Mouse (Mus musculus) heart, embryonic 15.5 days (tissue): ENCODE data around the gene Zmynd10. TPM values are rescaled to one million over a fixed set of nuclear protein-coding genes. Genes with fewer than 3 reads are reported as not detected.

Experiments
- ATAC-seq: fragments of 200-750 bp; cut with Nextera tagmentation; replicated peaks from 2 replicates; pipeline ENCODE4 v1.8.0; 2017; ENCODE audit warnings: low read depth, moderate TSS enrichment; ENCODE audit not compliant: insufficient number of reproducible peaks, insufficient read depth, low FRiP score
- H3K27ac ChIP-seq: fragments of 300-500 bp; sonication (generic); 2 replicates; pipeline ENCODE4 v1.5.1; 2015; ENCODE audit warnings: mild to moderate bottlenecking, inconsistent platforms
- H3K27me3 ChIP-seq: fragments of 300-500 bp; sonication (generic); 2 replicates; pipeline ENCODE4 v1.6.1; 2015; ENCODE audit warnings: inconsistent platforms
- H3K36me3 ChIP-seq: fragments of 300-500 bp; sonication (generic); 2 replicates; pipeline ENCODE4 v1.6.1; 2015; ENCODE audit warnings: mild to moderate bottlenecking, inconsistent platforms
- H3K4me1 ChIP-seq: fragments of 300-500 bp; sonication (generic); replicated peaks from 2 replicates; pipeline ENCODE4 v1.6.1; 2015; ENCODE audit warnings: inconsistent platforms
- H3K4me2 ChIP-seq: fragments of 300-500 bp; sonication (generic); 2 replicates; pipeline ENCODE4 v1.6.1; 2015; ENCODE audit warnings: inconsistent platforms, mild to moderate bottlenecking, moderate library complexity
- H3K4me3 ChIP-seq: fragments of 300-500 bp; sonication (generic); 2 replicates; pipeline ENCODE4 v1.5.1; 2015; ENCODE audit warnings: mild to moderate bottlenecking, inconsistent platforms
- H3K9ac ChIP-seq: fragments of 300-500 bp; sonication (generic); 2 replicates; pipeline ENCODE4 v1.6.1; 2015; ENCODE audit warnings: mild to moderate bottlenecking, inconsistent platforms
- H3K9me3 ChIP-seq: fragments of 300-500 bp; sonication (generic); replicated peaks from 2 replicates; pipeline ENCODE4 v1.6.1; 2016; ENCODE audit warnings: inconsistent platforms
- WGBS: fragments of 180-500 bp; shearing (Covaris S2); methylation state at CpG from one replicate; pipeline ENCODE4 v1.1.7; 2015; ENCODE audit warnings: mixed read lengths; 5-methylcytosine and 5-hydroxymethylcytosine counted together
- polyA plus RNA-seq: library from polyadenylated mRNA; unstranded; fragments of >200 nt; fragmentation: Nextera tagmentation; extraction: Ambion mirVana; gene quantifications from 2 replicates; pipeline ENCODE4 v1.2.1, GENCODE M21; 2015

The Zmynd10 gene
- polyA plus RNA-seq, result 0.40 and 1.7 TPM in 2 replicates

GRCm38 (mm10) chr9:107547026-107547425, at the start of gene Zmynd10:
Gene Zmynd10, plus strand, starts transcription at chr9:107547298.
- no peaks in the 10 kb centered on the region for H3K9me3 ChIP-seq
- H3K36me3 ChIP-seq, result peaks cover 8% of the 10 kb centered on the region; the same call in 1 of the 2 replicates
- 0 out of 2 replicates have a peak within 1 kb of the TSS, but pooled peaks have one; percentile 7 for H3K9ac ChIP-seq
- H3K4me1 ChIP-seq, result peaks cover 44% of the 10 kb centered on the region
- ATAC-seq, result peak; percentile 33; the same call in 1 of the 2 replicates
- H3K4me3 ChIP-seq, result peak within 1 kb of the TSS; percentile 26
- H3K4me2 ChIP-seq, result peak within 1 kb of the TSS; percentile 58
- H3K27ac ChIP-seq, result 0 out of 2 replicates have a peak within 1 kb of the TSS, but pooled peaks have one; percentile 11
- peaks cover 18% of the 10 kb centered on the region; the same call in 1 of the 2 replicates for H3K27me3 ChIP-seq
- WGBS, result 3% methylated on average over 20 of the region's 20 CpGs

- peaks cover 10% of the 10 kb centered on the region for H3K4me1 ChIP-seq
- WGBS, result 58% methylated on average over 3 of the region's 3 CpGs
- no peaks in the 10 kb centered on the region for H3K27me3 ChIP-seq
- no peaks in the 10 kb centered on the region for H3K9me3 ChIP-seq
- H3K4me3 ChIP-seq, result no peak overlapping the region
- no peak overlapping the region for H3K9ac ChIP-seq
- ATAC-seq, result no peak
- H3K36me3 ChIP-seq, result no peaks in the 10 kb centered on the region
- no peak overlapping the region for H3K4me2 ChIP-seq
- no peak overlapping the region for H3K27ac ChIP-seq
Observed at GRCm38 (mm10) chr9:107500708-107501286, 46.3 kb upstream of the Zmynd10 start.

- Histone ChIP-seq H3K4me1 (peaks cover 10% of the 10 kb centered on the region), H3K27ac (no peak overlapping the region), H3K9me3 (no peaks in the 10 kb centered on the region), H3K9ac (no peak overlapping the region), H3K4me2 (no peak overlapping the region), H3K36me3 (no peaks in the 10 kb centered on the region), H3K27me3 (no peaks in the 10 kb centered on the region), H3K4me3 (no peak overlapping the region)
- WGBS, result 90% methylated on average over 12 of the region's 12 CpGs
- no peak for ATAC-seq
Observed at GRCm38 (mm10) chr9:107502131-107502846, 44.8 kb upstream of the Zmynd10 start.

GRCm38 (mm10) chr9:107504662-107505537, 42.2 kb upstream of the Zmynd10 start:
- H3K27me3 ChIP-seq, result no peaks in the 10 kb centered on the region
- no peak for ATAC-seq
- H3K9me3 ChIP-seq, result no peaks in the 10 kb centered on the region
- peaks cover 16% of the 10 kb centered on the region for H3K4me1 ChIP-seq
- no peak overlapping the region for H3K9ac ChIP-seq
- no peak overlapping the region for H3K4me2 ChIP-seq
- no peaks in the 10 kb centered on the region for H3K36me3 ChIP-seq
- H3K27ac ChIP-seq, result no peak overlapping the region
- H3K4me3 ChIP-seq, result no peak overlapping the region
- 79% methylated on average over 19 of the region's 19 CpGs for WGBS

- H3K9me3 ChIP-seq, result no peaks in the 10 kb centered on the region
- peaks cover 12% of the 10 kb centered on the region for H3K4me1 ChIP-seq
- H3K9ac ChIP-seq, result no peak overlapping the region
- H3K27me3 ChIP-seq, result peaks cover 3% of the 10 kb centered on the region; the same call in 1 of the 2 replicates
- H3K4me3 ChIP-seq, result no peak overlapping the region
- ATAC-seq, result no peak
- 55% methylated on average over 10 of the region's 10 CpGs for WGBS
- no peaks in the 10 kb centered on the region for H3K36me3 ChIP-seq
- H3K4me2 ChIP-seq, result no peak overlapping the region
- no peak overlapping the region for H3K27ac ChIP-seq
Observed at GRCm38 (mm10) chr9:107508266-107508665, 38.8 kb upstream of the Zmynd10 start.

GRCm38 (mm10) chr9:107510384-107511100, 36.6 kb upstream of the Zmynd10 start:
- no peaks in the 10 kb centered on the region for H3K36me3 ChIP-seq
- H3K9me3 ChIP-seq, result no peaks in the 10 kb centered on the region
- H3K4me2 ChIP-seq, result no peak overlapping the region
- H3K9ac ChIP-seq, result no peak overlapping the region
- H3K4me3 ChIP-seq, result no peak overlapping the region
- 83% methylated on average over 14 of the region's 14 CpGs for WGBS
- ATAC-seq, result no peak
- H3K4me1 ChIP-seq, result peaks cover 12% of the 10 kb centered on the region
- H3K27me3 ChIP-seq, result peaks cover 11% of the 10 kb centered on the region; the same call in 1 of the 2 replicates
- H3K27ac ChIP-seq, result no peak overlapping the region

GRCm38 (mm10) chr9:107511436-107511835, 35.7 kb upstream of the Zmynd10 start:
- WGBS, result 45% methylated on average over 8 of the region's 8 CpGs
- Histone ChIP-seq H3K36me3 (no peaks in the 10 kb centered on the region), H3K4me1 (peaks cover 12% of the 10 kb centered on the region), H3K4me2 (no peak overlapping the region), H3K27me3 (peaks cover 11% of the 10 kb centered on the region; the same call in 1 of the 2 replicates), H3K9ac (no peak overlapping the region), H3K9me3 (no peaks in the 10 kb centered on the region), H3K27ac (no peak overlapping the region), H3K4me3 (no peak overlapping the region)
- ATAC-seq, result no peak

- Histone ChIP-seq H3K4me3 (no peak overlapping the region), H3K36me3 (no peaks in the 10 kb centered on the region), H3K9me3 (no peaks in the 10 kb centered on the region), H3K4me1 (peaks cover 12% of the 10 kb centered on the region), H3K27ac (no peak overlapping the region), H3K4me2 (no peak overlapping the region), H3K9ac (no peak overlapping the region), H3K27me3 (peaks cover 11% of the 10 kb centered on the region; the same call in 1 of the 2 replicates)
- ATAC-seq, result no peak
- WGBS, result 81% methylated on average over 16 of the region's 16 CpGs
Observed at GRCm38 (mm10) chr9:107512326-107512725, 34.8 kb upstream of the Zmynd10 start.

- ATAC-seq, result no peak
- Histone ChIP-seq H3K4me2 (no peak overlapping the region), H3K9me3 (no peaks in the 10 kb centered on the region), H3K27me3 (peaks cover 11% of the 10 kb centered on the region; the same call in 1 of the 2 replicates), H3K36me3 (no peaks in the 10 kb centered on the region), H3K9ac (no peak overlapping the region), H3K4me3 (no peak overlapping the region), H3K4me1 (peaks cover 6% of the 10 kb centered on the region; the same call in 1 of the 2 replicates), H3K27ac (no peak overlapping the region)
- 24% methylated on average over 14 of the region's 14 CpGs for WGBS
Observed at GRCm38 (mm10) chr9:107514303-107514955, 32.7 kb upstream of the Zmynd10 start.

- ATAC-seq, result no peak
- 62% methylated on average over 6 of the region's 6 CpGs for WGBS
- Histone ChIP-seq H3K4me2 (no peak overlapping the region), H3K9ac (no peak overlapping the region), H3K9me3 (no peaks in the 10 kb centered on the region), H3K27me3 (peaks cover 10% of the 10 kb centered on the region), H3K4me3 (no peak overlapping the region), H3K36me3 (no peaks in the 10 kb centered on the region), H3K27ac (no peak overlapping the region), H3K4me1 (peaks cover 14% of the 10 kb centered on the region)
Observed at GRCm38 (mm10) chr9:107520331-107520730, 26.8 kb upstream of the Zmynd10 start.
